Comparison of ENCODE assay signal across 13 mouse cellular contexts in the genomic region with DNA sequence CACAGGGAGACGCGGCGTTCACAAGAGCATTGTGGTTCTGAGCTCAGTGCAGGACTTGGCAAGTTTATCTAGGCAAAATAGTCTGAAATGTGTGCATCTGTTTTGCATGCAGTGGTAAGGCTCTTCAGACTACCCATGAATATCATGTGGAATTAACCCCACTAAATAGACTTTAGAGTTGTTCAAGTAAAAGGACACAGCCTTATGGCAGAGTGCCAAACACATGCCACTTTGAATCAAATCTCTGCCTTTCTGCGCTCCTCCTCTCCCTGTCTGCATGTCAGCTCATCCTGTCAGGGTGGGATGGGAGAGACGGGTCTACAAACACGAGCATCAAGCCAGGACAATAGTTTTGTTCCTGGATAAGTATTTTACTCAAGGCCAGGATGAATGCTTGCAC.
A peak's percentile ranks its signal among the peaks of the same experiment; 100 is the strongest.
DNase-seq lines count a peak whose midpoint lies in the region; ATAC-seq and TF ChIP-seq lines count a peak whose summit lies in the region.
"Had no signal": no experiment of that assay in that cellular context is flagged by ENCODE, and none has a peak within 500 bp of the region (broad histone marks: within the 10 kb centered on the region; RNA-seq: fewer than 3 reads in every experiment).

No protein-coding gene starts in this region.

- no peak overlapping the region for H3K4me2 ChIP-seq in embryonic facial prominence, embryonic 15.5 days (replicated peaks)
- H3K4me2 ChIP-seq in midbrain, postnatal 0 days (ENCODE audit: low read depth, low read length, poor library complexity, severe bottlenecking): no peak overlapping the region
- H3K4me2 ChIP-seq: heart, embryonic 15.5 days had no signal

- H3K4me3 ChIP-seq in embryonic facial prominence, embryonic 15.5 days (replicated peaks): no peak overlapping the region
- H3K4me3 ChIP-seq in midbrain, postnatal 0 days (ENCODE audit: low read depth, low read length): no peak overlapping the region
- H3K4me3 ChIP-seq: heart, embryonic 15.5 days had no signal

- intact Hi-C loops in left cerebral cortex, postnatal 4 days (cut with DNase I): no loop called here

- TF ChIP-seq POLR2A in brain, embryonic 14.5 days (IDR thresholded peaks at IDR 0.05; ENCODE audit: borderline replicate concordance, extremely low read depth, insufficient read depth, insufficient read length, poor library complexity, severe bottlenecking): no peak

- peak; percentile 75 for DNase-seq in left cerebral cortex, postnatal 4 days
- no peak for DNase-seq in left cerebral cortex, adult 9 months (ENCODE audit: low spot score in 2 of 2)
- DNase-seq in brain, embryonic 14.5 days (ENCODE audit: low read depth): peak; percentile 90
- peak; percentile 68 for DNase-seq in midbrain, postnatal 0 days (ENCODE audit: low spot score)
- DNase-seq in right cerebral cortex, adult 18-20 months: no peak
- DNase-seq: adrenal gland, adult 8-10 months; gastrocnemius, postnatal 14 days; liver, postnatal 0 days; right cerebral cortex, postnatal 14 days had no signal

- H3K36me3 ChIP-seq in embryonic facial prominence, embryonic 15.5 days: no peaks in the 10 kb centered on the region
- H3K36me3 ChIP-seq in midbrain, postnatal 0 days (ENCODE audit: insufficient read depth, low read length): no peaks in the 10 kb centered on the region
- H3K36me3 ChIP-seq: heart, embryonic 15.5 days had no signal

- H3K27me3 ChIP-seq in embryonic facial prominence, embryonic 15.5 days: no peaks in the 10 kb centered on the region
- H3K27me3 ChIP-seq in midbrain, postnatal 0 days (ENCODE audit: insufficient read depth, low read length): no peaks in the 10 kb centered on the region
- H3K27me3 ChIP-seq: heart, embryonic 15.5 days had no signal

- H3K9me3 ChIP-seq in embryonic facial prominence, embryonic 15.5 days (replicated peaks): no peaks in the 10 kb centered on the region
- H3K9me3 ChIP-seq in midbrain, postnatal 0 days (ENCODE audit: low read length): no peaks in the 10 kb centered on the region
- H3K9me3 ChIP-seq: heart, embryonic 15.5 days had no signal

- H3K9ac ChIP-seq in embryonic facial prominence, embryonic 15.5 days: no peak overlapping the region
- no peak overlapping the region for H3K9ac ChIP-seq in midbrain, postnatal 0 days (replicated peaks; ENCODE audit: low read length, poor library complexity, severe bottlenecking)
- H3K9ac ChIP-seq: heart, embryonic 15.5 days; liver, postnatal 0 days had no signal

- WGBS in embryonic facial prominence, embryonic 15.5 days: 15% methylated on average over 6 of the region's 6 CpGs
- 15% methylated on average over 6 of the region's 6 CpGs for WGBS in midbrain, postnatal 0 days

- peak overlapping the region; percentile 52 for H3K27ac ChIP-seq in embryonic facial prominence, embryonic 15.5 days (replicated peaks)
- no peak overlapping the region; the same call in 1 of the 2 replicates for H3K27ac ChIP-seq in midbrain, postnatal 0 days (ENCODE audit: low read depth, low read length)
- H3K27ac ChIP-seq: heart, embryonic 15.5 days had no signal

- peak; percentile 12; the same call in 1 of the 2 replicates for ATAC-seq in embryonic facial prominence, embryonic 15.5 days (ENCODE audit: insufficient number of reproducible peaks, low FRiP score, low TSS enrichment, low read depth)
- no peak for ATAC-seq in midbrain, postnatal 0 days (ENCODE audit: low FRiP score)
- ATAC-seq in erythroblast, adult 5-6 weeks (replicated peaks; ENCODE audit: low FRiP score, poor library complexity, severe bottlenecking): no peak
- ATAC-seq: CD4-positive, CD25-positive, alpha-beta regulatory T cell, adult 4 months; liver, postnatal 0 days had no signal

- peaks cover 72% of the 10 kb centered on the region for H3K4me1 ChIP-seq in embryonic facial prominence, embryonic 15.5 days
- H3K4me1 ChIP-seq in midbrain, postnatal 0 days (ENCODE audit: insufficient read depth, low read length): peaks cover 44% of the 10 kb centered on the region

- TF ChIP-seq CTCF in brain, embryonic 14.5 days (IDR thresholded peaks at IDR 0.05; ENCODE audit: borderline replicate concordance, extremely low read depth, insufficient read depth, insufficient read length): no peak
- TF ChIP-seq CTCF in midbrain, postnatal 0 days (IDR thresholded peaks at IDR 0.05): no peak

Comparison
In these comparisons a context has a peak if more than half of its experiments do, and no peak if none do; other contexts are left out.
1. DNase-seq: peak in left cerebral cortex, postnatal 4 days (single experiment), brain, embryonic 14.5 days (single experiment) and midbrain, postnatal 0 days (single experiment); none in left cerebral cortex, adult 9 months (0 of 2) and right cerebral cortex, adult 18-20 months (single experiment).